25 mouse cellular contexts compared by ENCODE assay signal in genomic region chr5:9071360-9071759, GRCm38 (mm10).
"Had no signal": no experiment of that assay in that cellular context is flagged by ENCODE, and none has a peak within 500 bp of the region (broad histone marks: within the 10 kb centered on the region; RNA-seq: fewer than 3 reads in every experiment).

No protein-coding gene starts in this region.

- H3K36me3 ChIP-seq: heart, embryonic 12.5 days; hindbrain, embryonic 10.5 days; hindbrain, embryonic 12.5 days; intestine, embryonic 15.5 days; limb, embryonic 13.5 days; limb, embryonic 15.5 days; liver, embryonic 12.5 days had no signal

- DNase-seq: gastrocnemius, postnatal 14 days; gastrocnemius, postnatal 36 days; heart, adult 18-20 months; heart, postnatal 10 days; heart, postnatal 4 days; kidney, adult 18-20 months; kidney, adult 8-10 months; kidney, postnatal 10 days; kidney, postnatal 25 days; kidney, postnatal 4 days; layer of hippocampus, adult 9-11 months; layer of hippocampus, postnatal 36 days; left cerebral cortex, postnatal 4 days had no signal

- H3K4me2 ChIP-seq: heart, embryonic 12.5 days; hindbrain, embryonic 12.5 days; hindbrain, embryonic 14.5 days; intestine, embryonic 15.5 days; limb, embryonic 13.5 days; limb, embryonic 15.5 days; liver, embryonic 12.5 days had no signal

- H3K4me1 ChIP-seq: heart, embryonic 12.5 days; hindbrain, embryonic 12.5 days; intestine, embryonic 15.5 days; limb, embryonic 13.5 days; limb, embryonic 15.5 days; liver, embryonic 12.5 days had no signal

- H3K27me3 ChIP-seq: heart, embryonic 12.5 days; hindbrain, embryonic 12.5 days; intestine, embryonic 15.5 days; limb, embryonic 13.5 days; limb, embryonic 15.5 days; liver, embryonic 12.5 days had no signal

- H3K9ac ChIP-seq: heart, embryonic 12.5 days; hindbrain, embryonic 12.5 days; hindbrain, embryonic 14.5 days; intestine, embryonic 15.5 days; limb, embryonic 13.5 days; limb, embryonic 15.5 days; liver, embryonic 12.5 days had no signal

- H3K27ac ChIP-seq: hindbrain, embryonic 10.5 days; hindbrain, embryonic 12.5 days; hindbrain, embryonic 14.5 days; intestine, embryonic 15.5 days; layer of hippocampus, adult 2 months; limb, embryonic 13.5 days; limb, embryonic 15.5 days; liver, embryonic 12.5 days had no signal

- ATAC-seq: hindbrain, embryonic 16.5 days; inflammation-experienced regulatory T-cells, adult 6 months; intestine, embryonic 15.5 days; intestine, postnatal 0 days; liver, embryonic 12.5 days had no signal

- H3K4me3 ChIP-seq: heart, embryonic 12.5 days; hindbrain, embryonic 10.5 days; hindbrain, embryonic 12.5 days; intestine, embryonic 15.5 days; layer of hippocampus, adult 2 months; limb, embryonic 13.5 days; limb, embryonic 15.5 days; liver, embryonic 12.5 days had no signal

- H3K9me3 ChIP-seq: heart, embryonic 12.5 days; hindbrain, embryonic 10.5 days; hindbrain, embryonic 12.5 days; intestine, embryonic 15.5 days; limb, embryonic 13.5 days; limb, embryonic 15.5 days; liver, embryonic 12.5 days had no signal
